8 mouse cellular contexts compared by ENCODE assay signal in genomic region chr11:88204593-88205368, GRCm38 (mm10). TPM values are rescaled to one million over a fixed set of nuclear protein-coding genes. Genes with fewer than 3 reads are reported as not detected.
DNase-seq lines count a peak whose midpoint lies in the region; ATAC-seq lines count a peak whose summit lies in the region.

No protein-coding gene starts in this region.

- H3K4me1 ChIP-seq in hindbrain, embryonic 13.5 days (replicated peaks): peaks cover 40% of the 10 kb centered on the region
- H3K4me1 ChIP-seq in midbrain, embryonic 11.5 days (ENCODE audit: control insufficient read depth, insufficient read depth, low read length): peaks cover 16% of the 10 kb centered on the region

- ATAC-seq in common myeloid progenitor, adult 5-6 weeks (replicated peaks; ENCODE audit: low read depth, poor library complexity, severe bottlenecking): peak; percentile 39
- peak; percentile 30 for ATAC-seq in hindbrain, embryonic 13.5 days (ENCODE audit: low FRiP score)
- no peak for ATAC-seq in midbrain, embryonic 11.5 days (ENCODE audit: low FRiP score)

- H3K9ac ChIP-seq in hindbrain, embryonic 13.5 days: peak overlapping the region; percentile 95
- peak overlapping the region; percentile 80 for H3K9ac ChIP-seq in midbrain, embryonic 11.5 days (ENCODE audit: low read length)

- H3K36me3 ChIP-seq in hindbrain, embryonic 13.5 days: peaks cover 23% of the 10 kb centered on the region
- peaks cover under 1% of the 10 kb centered on the region; the same call in 1 of the 2 replicates for H3K36me3 ChIP-seq in midbrain, embryonic 11.5 days (ENCODE audit: control insufficient read depth, insufficient read depth, low read length)

- peak overlapping the region; percentile 79 for H3K27ac ChIP-seq in hindbrain, embryonic 13.5 days
- H3K27ac ChIP-seq in midbrain, embryonic 11.5 days (ENCODE audit: low read depth, low read length): no peak overlapping the region

- H3K27me3 ChIP-seq in hindbrain, embryonic 13.5 days: 0 out of 2 replicates have a peak, but pooled peaks cover 3% of the 10 kb centered on the region
- H3K27me3 ChIP-seq in midbrain, embryonic 11.5 days (ENCODE audit: control insufficient read depth, insufficient read depth, low read length): no peaks in the 10 kb centered on the region; the same call in 1 of the 2 replicates

- 34% methylated on average over 30 of the region's 30 CpGs for WGBS in hindbrain, embryonic 13.5 days
- WGBS in midbrain, embryonic 11.5 days: 36% methylated on average over 30 of the region's 30 CpGs

- DNase-seq in kidney, postnatal 10 days: peak; percentile 43
- no peak for DNase-seq in kidney, postnatal 14 days
- DNase-seq in midbrain, embryonic 11.5 days (ENCODE audit: low spot score, missing footprints): no peak
- DNase-seq in left cerebral cortex, adult 18-20 months (ENCODE audit: low spot score in 2 of 2): no peak
- DNase-seq in layer of hippocampus, postnatal 10 days (ENCODE audit: low spot score in 2 of 2): no peak
- no peak for DNase-seq in adrenal gland, adult 8-10 months

- H3K4me2 ChIP-seq in hindbrain, embryonic 13.5 days: peak overlapping the region; percentile 96
- peak overlapping the region; percentile 94 for H3K4me2 ChIP-seq in midbrain, embryonic 11.5 days

- H3K9me3 ChIP-seq in hindbrain, embryonic 13.5 days: no peaks in the 10 kb centered on the region
- H3K9me3 ChIP-seq in midbrain, embryonic 11.5 days (ENCODE audit: control insufficient read depth, low read length): no peaks in the 10 kb centered on the region

- H3K4me3 ChIP-seq in hindbrain, embryonic 13.5 days: peak overlapping the region; percentile 89
- H3K4me3 ChIP-seq in midbrain, embryonic 11.5 days (ENCODE audit: low read depth, low read length): peak overlapping the region; percentile 86

RNA-seq across cellular contexts. Expression of gene Mrps23, which starts 0.6 kb away (rescaled TPM):
- total RNA-seq in common myeloid progenitor, adult 5-6 weeks (2017): 49.4 and 78.2 TPM in 2 replicates
- polyA plus RNA-seq in hindbrain, embryonic 13.5 days (2015; fragmentation: Nextera tagmentation; extraction: Ambion mirVana): 71.1 TPM in 2 replicates
- polyA plus RNA-seq in midbrain, embryonic 11.5 days (2014; fragmentation: Nextera tagmentation; extraction: Ambion mirVana): 88.8 TPM in 2 replicates
- total RNA-seq in left cerebral cortex, adult 18-20 months (2021): 10 to 100 TPM; 64.4 to 71.4 TPM
- total RNA-seq in layer of hippocampus, postnatal 10 days (2021): 10 to 100 TPM; 62.3 to 64.5 TPM
- total RNA-seq in adrenal gland, adult 8-10 months (2022): 100 to 1,000 TPM; 140 to 223 (median 182) TPM
